Mouse (Mus musculus) embryonic facial prominence, embryonic 14.5 days (tissue): Measurements from ENCODE around the gene Tmem205. TPM values are rescaled to one million over a fixed set of nuclear protein-coding genes. Genes with fewer than 3 reads are reported as not detected.

Experiments used
- ATAC-seq: fragments of 200-750 bp; cut with Nextera tagmentation; 2 replicates; pipeline ENCODE4 v1.8.0; 2017; ENCODE audit warnings: low read depth, moderate number of reproducible peaks, moderate TSS enrichment
- DNase-seq: peaks from one replicate; pipeline ENCODE4 v3.0.0-alpha.2; 2015; ENCODE audit warnings: low spot score
- H3K27ac ChIP-seq: fragments of 300-500 bp; sonication (generic); replicated peaks from 2 replicates; pipeline ENCODE4 v1.5.1; 2014; ENCODE audit warnings: low read depth, mild to moderate bottlenecking, low read length, moderate library complexity
- H3K27me3 ChIP-seq: fragments of 300-500 bp; sonication (generic); replicated peaks from 2 replicates; pipeline ENCODE4 v1.6.1; 2014; ENCODE audit warnings: low read length; ENCODE audit not compliant: control insufficient read depth, insufficient read depth
- H3K36me3 ChIP-seq: fragments of 300-500 bp; sonication (generic); 2 replicates; pipeline ENCODE4 v1.6.1; 2014; ENCODE audit warnings: low read length, mixed read lengths; ENCODE audit not compliant: control insufficient read depth, insufficient read depth
- H3K4me1 ChIP-seq: fragments of 300-500 bp; sonication (generic); 2 replicates; pipeline ENCODE4 v1.6.1; 2014; ENCODE audit warnings: antibody characterized with exemption, low read length; ENCODE audit not compliant: control insufficient read depth, insufficient read depth
- H3K4me2 ChIP-seq: fragments of 300-500 bp; sonication (generic); 2 replicates; pipeline ENCODE4 v1.6.1; 2014; ENCODE audit warnings: low read depth, mild to moderate bottlenecking, low read length, moderate library complexity, mixed read lengths
- H3K4me3 ChIP-seq: fragments of 300-500 bp; sonication (generic); 2 replicates; pipeline ENCODE4 v1.5.1; 2014; ENCODE audit warnings: low read depth, mild to moderate bottlenecking, low read length
- H3K9ac ChIP-seq: fragments of 300-500 bp; sonication (generic); 2 replicates; pipeline ENCODE4 v1.6.1; 2014; ENCODE audit warnings: low read depth, mild to moderate bottlenecking, low read length, moderate library complexity, mixed read lengths
- H3K9me3 ChIP-seq: fragments of 300-500 bp; sonication (generic); 2 replicates; pipeline ENCODE4 v1.6.1; 2016; ENCODE audit warnings: low read length; ENCODE audit not compliant: control insufficient read depth
- WGBS: fragments of 180-500 bp; shearing (Covaris S2); extraction: QIAGEN DNeasy Blood & Tissue Kit; methylation state at CpG from one replicate; pipeline ENCODE4 v1.1.7; 2014; 5-methylcytosine and 5-hydroxymethylcytosine counted together
- polyA plus RNA-seq: library from polyadenylated mRNA; unstranded; fragments of >200 nt; fragmentation: Nextera tagmentation; extraction: Ambion mirVana; gene quantifications from 2 replicates; pipeline ENCODE4 v1.2.1, GENCODE M21; 2014

Gene Tmem205
- polyA plus RNA-seq, 1 experiment from 2014 or later, result 53.7 TPM

DNA sequence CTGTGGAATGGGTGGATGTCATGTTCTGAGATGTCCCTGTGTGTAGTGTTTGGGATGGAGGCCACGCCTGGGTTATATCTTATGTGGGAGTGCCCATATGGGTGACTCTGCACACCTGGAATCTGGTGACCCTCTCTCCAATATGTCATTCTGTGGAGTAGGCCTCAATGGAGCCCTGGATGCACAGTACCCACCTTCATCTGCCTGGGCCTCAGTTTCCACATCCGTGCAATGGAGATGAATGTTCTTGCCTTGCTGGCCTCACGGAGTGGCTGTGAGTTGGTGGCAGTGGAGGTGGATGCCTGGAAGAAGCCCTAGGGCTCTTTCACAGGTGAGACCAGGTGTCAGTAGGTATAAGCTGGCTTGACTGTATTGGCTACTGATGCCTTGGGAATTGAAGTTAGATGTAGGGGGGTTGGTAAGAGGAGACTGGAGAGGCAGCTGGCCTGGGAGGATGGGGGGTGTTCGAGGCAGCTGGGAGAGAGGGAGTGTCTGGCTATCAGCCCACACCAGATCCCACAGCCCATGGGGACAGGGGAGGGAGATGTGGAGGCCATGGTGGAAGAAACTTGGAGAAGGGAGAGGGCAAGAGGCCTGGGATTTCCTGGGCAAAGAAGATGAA, 11.0 kb upstream of the Tmem205 start:
- Histone ChIP-seq H3K9ac (no peak overlapping the region), H3K4me2 (no peak overlapping the region), H3K27ac (no peak overlapping the region), H3K9me3 (no peaks in the 10 kb centered on the region), H3K27me3 (no peaks in the 10 kb centered on the region), H3K36me3 (no peaks in the 10 kb centered on the region), H3K4me3 (no peak overlapping the region), H3K4me1 (no peaks in the 10 kb centered on the region; the same call in 1 of the 2 replicates)
- ATAC-seq (no peak), DNase-seq (no peak)
- 85% methylated on average over 4 of the region's 4 CpGs for WGBS

DNA sequence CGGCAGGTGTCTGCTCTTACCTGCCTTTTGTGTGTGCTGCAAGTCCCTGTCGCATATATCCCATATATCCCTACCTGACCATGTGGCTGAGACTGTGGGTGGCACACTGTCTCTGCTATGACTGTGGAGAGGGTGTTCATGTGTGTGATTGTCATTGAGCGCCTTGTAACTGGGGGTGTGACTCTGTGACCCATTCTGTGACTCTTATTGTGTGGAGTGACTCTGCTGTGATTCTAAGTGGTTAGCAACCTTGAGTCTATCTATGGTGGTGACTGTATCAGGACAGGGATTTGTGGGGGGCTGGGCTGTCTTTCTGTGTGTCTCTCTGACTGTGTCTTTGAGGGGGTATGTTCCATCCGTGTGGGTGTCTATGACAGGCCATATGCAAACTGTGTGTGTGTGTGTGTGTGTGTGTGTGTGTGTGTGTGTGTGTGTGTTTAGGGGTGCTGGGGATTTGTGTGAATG, 10.4 kb upstream of the Tmem205 start:
- H3K9ac ChIP-seq, result peak overlapping the region; percentile 74; the same call in 1 of the 2 replicates
- H3K9me3 ChIP-seq, result no peaks in the 10 kb centered on the region
- peak overlapping the region; percentile 55 for H3K4me3 ChIP-seq
- DNase-seq (no peak), ATAC-seq (no peak)
- H3K4me1 ChIP-seq, result no peaks in the 10 kb centered on the region; the same call in 1 of the 2 replicates
- H3K27me3 ChIP-seq, result no peaks in the 10 kb centered on the region
- WGBS, result 76% methylated on average over 4 of the region's 4 CpGs
- no peak overlapping the region for H3K27ac ChIP-seq
- H3K4me2 ChIP-seq, result peak overlapping the region; percentile 59
- H3K36me3 ChIP-seq, result no peaks in the 10 kb centered on the region

GRCm38 (mm10) chr9:21936692-21937570, 9.6 kb upstream of the Tmem205 start, which contains the start of gene Plppr2:
Gene Plppr2, plus strand, starts transcription at chr9:21937033.
- H3K9ac ChIP-seq, result peak within 1 kb of the TSS; percentile 74
- no peaks in the 10 kb centered on the region for H3K9me3 ChIP-seq
- no peaks in the 10 kb centered on the region; the same call in 1 of the 2 replicates for H3K4me1 ChIP-seq
- H3K27me3 ChIP-seq, result no peaks in the 10 kb centered on the region
- H3K4me3 ChIP-seq, result peak within 1 kb of the TSS; percentile 55
- H3K27ac ChIP-seq, result 0 out of 2 replicates have a peak within 1 kb of the TSS, but pooled peaks have one; percentile 15
- no peaks in the 10 kb centered on the region for H3K36me3 ChIP-seq
- ATAC-seq (peak; percentile 97), DNase-seq (peak; percentile 99)
- H3K4me2 ChIP-seq, result peak within 1 kb of the TSS; percentile 59
- 2% methylated on average over 32 of the region's 43 CpGs for WGBS

DNA sequence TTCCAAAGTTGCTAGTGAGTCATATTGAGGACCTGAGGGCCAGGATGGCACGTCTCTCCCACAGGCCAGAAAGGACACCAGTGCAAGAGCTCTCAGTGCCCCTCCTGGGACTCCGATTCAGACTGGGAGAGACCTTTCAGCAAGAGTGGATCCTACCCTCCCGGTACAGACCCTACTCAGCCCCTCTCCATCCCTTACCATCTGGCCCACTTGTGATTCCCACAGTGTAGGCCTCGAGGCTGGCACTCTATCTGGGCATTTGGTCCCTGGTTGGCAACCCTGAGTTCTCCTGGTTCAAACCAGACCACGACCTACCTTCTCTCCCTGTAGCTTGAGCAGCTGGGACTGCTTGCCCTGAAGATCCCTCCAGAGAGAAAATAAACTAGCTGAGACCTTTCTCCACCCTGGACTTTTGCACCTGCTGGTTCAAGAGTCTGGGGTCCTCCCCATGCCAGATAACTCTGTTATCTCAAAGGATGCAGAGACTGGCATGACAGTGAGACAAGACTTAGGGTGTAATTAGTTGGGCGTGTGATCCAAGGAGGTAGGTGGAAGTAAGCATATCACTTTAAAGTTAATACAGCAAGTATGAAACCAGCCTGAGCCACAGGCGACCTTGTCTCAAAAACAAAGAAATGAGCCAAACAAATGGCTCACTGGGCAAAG, 8.2 kb upstream of the Tmem205 start:
- WGBS, result 80% methylated on average over 7 of the region's 7 CpGs
- ATAC-seq (no peak), DNase-seq (no peak)
- Histone ChIP-seq H3K9ac (no peak overlapping the region), H3K36me3 (no peaks in the 10 kb centered on the region), H3K4me1 (no peaks in the 10 kb centered on the region; the same call in 1 of the 2 replicates), H3K27ac (no peak overlapping the region), H3K9me3 (no peaks in the 10 kb centered on the region), H3K27me3 (no peaks in the 10 kb centered on the region), H3K4me2 (no peak overlapping the region), H3K4me3 (no peak overlapping the region)

GRCm38 (mm10) chr9:21934021-21934420, 6.7 kb upstream of the Tmem205 start:
- H3K27me3 ChIP-seq, result no peaks in the 10 kb centered on the region
- no peak overlapping the region for H3K4me2 ChIP-seq
- no peak overlapping the region for H3K9ac ChIP-seq
- no peaks in the 10 kb centered on the region for H3K9me3 ChIP-seq
- no peaks in the 10 kb centered on the region for H3K36me3 ChIP-seq
- no peak for ATAC-seq
- no peak overlapping the region for H3K4me3 ChIP-seq
- no peak overlapping the region for H3K27ac ChIP-seq
- 93% methylated on average over 12 of the region's 12 CpGs for WGBS
- DNase-seq, result no peak
- no peaks in the 10 kb centered on the region; the same call in 1 of the 2 replicates for H3K4me1 ChIP-seq

GRCm38 (mm10) chr9:21932445-21933137, 5.2 kb upstream of the Tmem205 start:
- Histone ChIP-seq H3K4me3 (no peak overlapping the region), H3K4me2 (no peak overlapping the region), H3K9me3 (no peaks in the 10 kb centered on the region), H3K27me3 (no peaks in the 10 kb centered on the region), H3K27ac (no peak overlapping the region), H3K9ac (no peak overlapping the region), H3K4me1 (no peaks in the 10 kb centered on the region; the same call in 1 of the 2 replicates), H3K36me3 (no peaks in the 10 kb centered on the region)
- 52% methylated on average over 12 of the region's 12 CpGs for WGBS
- no peak for DNase-seq
- ATAC-seq, result no peak

- 62% methylated on average over 2 of the region's 2 CpGs for WGBS
- H3K4me1 ChIP-seq, result no peaks in the 10 kb centered on the region; the same call in 1 of the 2 replicates
- no peak overlapping the region for H3K9ac ChIP-seq
Measured at GRCm38 (mm10) chr9:21932006-21932405, 4.7 kb upstream of the Tmem205 start.

GRCm38 (mm10) chr9:21929208-21929607, 1.9 kb upstream of the Tmem205 start:
- no peak for DNase-seq
- Histone ChIP-seq H3K36me3 (no peaks in the 10 kb centered on the region), H3K9me3 (no peaks in the 10 kb centered on the region), H3K27me3 (no peaks in the 10 kb centered on the region), H3K9ac (no peak overlapping the region), H3K4me1 (peaks cover 8% of the 10 kb centered on the region), H3K27ac (no peak overlapping the region), H3K4me2 (no peak overlapping the region), H3K4me3 (no peak overlapping the region)
- 85% methylated on average over 3 of the region's 3 CpGs for whole genome bisulfite sequencing
- ATAC-seq, result no peak

More at GRCm38 (mm10) chr9:21932006-21932405, 4.7 kb upstream of the Tmem205 start:
- H3K36me3 ChIP-seq, result no peaks in the 10 kb centered on the region
- H3K27me3 ChIP-seq, result no peaks in the 10 kb centered on the region
- DNase-seq (no peak), ATAC-seq (no peak)
- H3K4me3 ChIP-seq, result no peak overlapping the region
- H3K27ac ChIP-seq, result no peak overlapping the region
- H3K9me3 ChIP-seq, result no peaks in the 10 kb centered on the region
- H3K4me2 ChIP-seq, result no peak overlapping the region
